Mouse (Mus musculus) midbrain, embryonic 11.5 days (tissue): Measurements from ENCODE around the gene Sgms1. TPM values are rescaled to one million over a fixed set of nuclear protein-coding genes. Genes with fewer than 3 reads are reported as not detected.

Source experiments
- ATAC-seq: fragments of 200-750 bp; cut with Nextera tagmentation; 2 replicates; pipeline ENCODE4 v1.8.0; 2017; ENCODE audit warnings: moderate TSS enrichment, moderate library complexity; ENCODE audit not compliant: low FRiP score
- DNase-seq: peaks from one replicate; pipeline ENCODE4 v3.0.0; 2015; ENCODE audit warnings: low spot score; ENCODE audit errors: missing footprints
- H3K27ac ChIP-seq: fragments of 300-500 bp; sonication (generic); 2 replicates; pipeline ENCODE4 v1.5.1; 2014; ENCODE audit warnings: low read depth, low read length
- H3K27me3 ChIP-seq: fragments of 300-500 bp; sonication (generic); 2 replicates; pipeline ENCODE4 v1.6.1; 2014; ENCODE audit warnings: mild to moderate bottlenecking, low read length, moderate library complexity, mixed read lengths; ENCODE audit not compliant: control insufficient read depth, insufficient read depth
- H3K36me3 ChIP-seq: fragments of 300-500 bp; sonication (generic); 2 replicates; pipeline ENCODE4 v1.6.1; 2014; ENCODE audit warnings: mild to moderate bottlenecking, low read length, moderate library complexity, mixed read lengths; ENCODE audit not compliant: control insufficient read depth, insufficient read depth
- H3K4me1 ChIP-seq: fragments of 300-500 bp; sonication (generic); 2 replicates; pipeline ENCODE4 v1.6.1; 2014; ENCODE audit warnings: low read length; ENCODE audit not compliant: control insufficient read depth, insufficient read depth
- H3K4me2 ChIP-seq: fragments of 300-500 bp; sonication (generic); 2 replicates; pipeline ENCODE4 v1.6.1; 2014; ENCODE audit warnings: mild to moderate bottlenecking, moderate library complexity
- H3K4me3 ChIP-seq: fragments of 300-500 bp; sonication (generic); 2 replicates; pipeline ENCODE4 v1.5.1; 2014; ENCODE audit warnings: low read depth, low read length
- H3K9ac ChIP-seq: fragments of 300-500 bp; sonication (generic); 2 replicates; pipeline ENCODE4 v1.6.1; 2014; ENCODE audit warnings: low read length
- H3K9me3 ChIP-seq: fragments of 300-500 bp; sonication (generic); 2 replicates; pipeline ENCODE4 v1.6.1; 2016; ENCODE audit warnings: low read length; ENCODE audit not compliant: control insufficient read depth
- WGBS: fragments of 180-500 bp; shearing (Covaris S2); extraction: QIAGEN DNeasy Blood & Tissue Kit; methylation state at CpG from one replicate; pipeline ENCODE4 v1.1.7; 2014; 5-methylcytosine and 5-hydroxymethylcytosine counted together
- polyA plus RNA-seq: library from polyadenylated mRNA; unstranded; fragments of >200 nt; fragmentation: Nextera tagmentation; extraction: Ambion mirVana; gene quantifications from 2 replicates; pipeline ENCODE4 v1.2.1, GENCODE M21; 2014

Sgms1 gene
- polyA plus RNA-seq, 1 experiment from 2014 or later: 10.1 TPM

- no peaks in the 10 kb centered on the region; the same call in 1 of the 2 replicates for H3K4me1 ChIP-seq
- WGBS: 79% methylated on average over 7 of the region's 7 CpGs
- no peak overlapping the region for H3K27ac ChIP-seq
- ATAC-seq (no peak), DNase-seq (no peak)
- H3K27me3 ChIP-seq: no peaks in the 10 kb centered on the region
- H3K9me3 ChIP-seq: no peaks in the 10 kb centered on the region
- no peak overlapping the region for H3K9ac ChIP-seq
- no peak overlapping the region for H3K4me3 ChIP-seq
- H3K36me3 ChIP-seq: no peaks in the 10 kb centered on the region
- H3K4me2 ChIP-seq: no peak overlapping the region
These were observed 91.3 kb downstream of the Sgms1 start for GRCm38 (mm10) chr19:32298221-32298620.

DNA sequence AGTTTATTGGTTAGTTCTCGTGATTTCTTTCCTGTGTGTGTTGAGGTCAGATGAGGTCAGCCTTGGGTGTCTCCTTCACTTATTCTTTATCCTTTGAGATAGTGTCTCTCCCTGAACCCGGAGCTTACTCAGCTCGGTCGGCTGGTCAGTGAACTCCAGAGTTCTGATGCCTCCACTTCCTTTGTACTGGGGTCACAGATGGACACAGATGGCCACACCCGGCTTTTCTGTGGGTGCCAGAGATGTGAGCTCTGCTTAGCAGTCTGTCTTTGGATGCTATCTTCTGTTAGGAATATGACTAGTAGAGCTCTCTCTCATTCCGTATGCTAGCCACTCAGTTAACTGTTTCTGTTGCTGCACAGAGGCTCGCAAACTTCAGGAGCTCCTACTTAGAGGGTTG, 92.7 kb downstream of the Sgms1 start:
- DNase-seq: no peak
- H3K27ac ChIP-seq: no peak overlapping the region
- no peaks in the 10 kb centered on the region for H3K9me3 ChIP-seq
- no peak overlapping the region for H3K4me2 ChIP-seq
- H3K9ac ChIP-seq: no peak overlapping the region
- ATAC-seq: no peak
- no peaks in the 10 kb centered on the region for H3K36me3 ChIP-seq
- no peaks in the 10 kb centered on the region for H3K27me3 ChIP-seq
- H3K4me3 ChIP-seq: no peak overlapping the region
- H3K4me1 ChIP-seq: no peaks in the 10 kb centered on the region; the same call in 1 of the 2 replicates
- 88% methylated on average over 7 of the region's 7 CpGs for WGBS

DNA sequence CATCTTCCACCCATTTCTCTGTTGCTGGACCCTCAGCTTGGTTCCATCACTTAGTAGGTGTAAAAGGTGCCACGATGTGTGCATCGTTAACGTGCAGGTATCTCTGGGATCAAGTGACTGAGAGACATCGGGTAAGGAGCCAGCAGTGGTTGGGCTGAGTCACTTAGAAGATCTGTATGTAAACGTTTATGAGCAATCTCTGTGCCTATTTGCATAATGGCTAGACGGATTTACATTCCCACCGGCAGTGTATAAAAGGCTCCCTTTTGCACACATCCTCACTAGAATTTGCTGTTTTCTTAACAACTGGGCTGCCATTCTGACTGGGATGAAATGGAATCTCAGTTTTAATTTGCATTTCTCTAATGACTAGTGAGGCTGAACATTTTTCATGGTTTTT, 93.9 kb downstream of the Sgms1 start:
- Histone ChIP-seq H3K9me3 (no peaks in the 10 kb centered on the region), H3K4me3 (no peak overlapping the region), H3K4me1 (no peaks in the 10 kb centered on the region; the same call in 1 of the 2 replicates), H3K27me3 (no peaks in the 10 kb centered on the region), H3K27ac (no peak overlapping the region), H3K4me2 (no peak overlapping the region), H3K9ac (no peak overlapping the region), H3K36me3 (no peaks in the 10 kb centered on the region)
- WGBS: 79% methylated on average over 7 of the region's 7 CpGs
- DNase-seq (no peak), ATAC-seq (no peak)

DNA sequence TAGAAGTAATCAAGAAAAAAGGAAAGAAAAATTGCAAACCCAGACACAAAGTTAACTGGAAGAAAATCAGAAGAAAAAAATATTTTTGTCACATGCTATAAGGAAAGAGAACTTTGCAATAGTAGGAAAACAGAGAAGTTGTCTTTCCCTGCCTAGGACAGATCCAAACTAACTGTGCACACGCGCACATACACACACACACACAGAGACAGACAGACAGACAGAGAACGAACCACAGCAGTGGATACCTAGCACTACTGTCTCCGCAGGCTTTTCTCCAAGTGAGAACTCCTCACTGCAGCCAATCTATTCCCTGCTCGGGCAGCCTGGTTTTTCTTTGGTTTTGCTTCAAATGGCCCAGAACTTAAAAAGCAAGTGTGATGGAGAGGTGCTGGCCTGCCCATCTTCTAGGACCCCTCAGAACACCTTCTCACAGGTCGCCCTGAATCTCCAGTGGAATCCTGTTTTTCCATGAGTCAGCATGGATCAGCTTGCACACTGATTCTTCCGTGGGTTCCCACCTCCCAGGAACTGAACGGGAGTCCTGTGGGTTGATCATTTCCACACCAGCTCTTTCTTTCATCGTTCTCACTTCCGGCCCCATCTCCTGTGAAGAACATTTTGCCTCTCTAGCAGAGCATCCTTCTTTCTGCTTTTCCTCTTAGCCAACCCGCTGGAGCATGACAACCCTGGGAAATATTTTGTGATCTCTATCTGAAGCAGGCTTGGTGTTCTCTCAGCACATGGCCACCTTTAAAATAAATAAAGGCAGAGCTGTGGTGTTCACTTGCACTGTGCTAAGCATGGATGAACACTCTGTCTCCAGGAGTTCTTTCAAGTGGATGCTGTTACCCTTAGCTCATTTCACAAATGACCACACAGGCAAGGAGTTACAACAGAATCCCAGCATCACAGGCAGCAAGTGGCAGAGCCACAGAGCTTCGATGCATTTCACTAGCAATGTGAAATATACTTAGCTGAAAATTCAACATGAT, 96.4 kb downstream of the Sgms1 start:
- no peak overlapping the region for H3K4me3 ChIP-seq
- 84% methylated on average over 12 of the region's 12 CpGs for WGBS
- no peaks in the 10 kb centered on the region for H3K9me3 ChIP-seq

GRCm38 (mm10) chr19:32292067-32292739, 97.3 kb downstream of the Sgms1 start:
- ATAC-seq: no peak
- Histone ChIP-seq H3K4me3 (no peak overlapping the region), H3K27ac (no peak overlapping the region), H3K4me1 (no peaks in the 10 kb centered on the region; the same call in none of the 2 replicates), H3K36me3 (no peaks in the 10 kb centered on the region), H3K9me3 (no peaks in the 10 kb centered on the region), H3K9ac (no peak overlapping the region), H3K4me2 (no peak overlapping the region), H3K27me3 (no peaks in the 10 kb centered on the region)
- 85% methylated on average over 12 of the region's 12 CpGs for WGBS
- no peak for DNase-seq

More for the DNA sequence above, 96.4 kb downstream of the Sgms1 start:
- no peaks in the 10 kb centered on the region for H3K27me3 ChIP-seq
- no peak overlapping the region for H3K4me2 ChIP-seq
- H3K36me3 ChIP-seq: no peaks in the 10 kb centered on the region
- no peak overlapping the region for H3K9ac ChIP-seq
- no peak overlapping the region for H3K27ac ChIP-seq
- DNase-seq: no peak
- H3K4me1 ChIP-seq: no peaks in the 10 kb centered on the region; the same call in none of the 2 replicates
- no peak for ATAC-seq

- no peaks in the 10 kb centered on the region for H3K36me3 ChIP-seq
- no peak overlapping the region for H3K27ac ChIP-seq
- H3K9ac ChIP-seq: no peak overlapping the region
- no peaks in the 10 kb centered on the region for H3K27me3 ChIP-seq
- no peak overlapping the region for H3K4me3 ChIP-seq
- ATAC-seq: no peak
- 95% methylated on average over 5 of the region's 5 CpGs for WGBS
- H3K4me2 ChIP-seq: no peak overlapping the region
- H3K9me3 ChIP-seq: no peaks in the 10 kb centered on the region
- DNase-seq: no peak
- H3K4me1 ChIP-seq: no peaks in the 10 kb centered on the region; the same call in none of the 2 replicates
These were observed 98.4 kb downstream of the Sgms1 start for GRCm38 (mm10) chr19:32291130-32291529.

DNA sequence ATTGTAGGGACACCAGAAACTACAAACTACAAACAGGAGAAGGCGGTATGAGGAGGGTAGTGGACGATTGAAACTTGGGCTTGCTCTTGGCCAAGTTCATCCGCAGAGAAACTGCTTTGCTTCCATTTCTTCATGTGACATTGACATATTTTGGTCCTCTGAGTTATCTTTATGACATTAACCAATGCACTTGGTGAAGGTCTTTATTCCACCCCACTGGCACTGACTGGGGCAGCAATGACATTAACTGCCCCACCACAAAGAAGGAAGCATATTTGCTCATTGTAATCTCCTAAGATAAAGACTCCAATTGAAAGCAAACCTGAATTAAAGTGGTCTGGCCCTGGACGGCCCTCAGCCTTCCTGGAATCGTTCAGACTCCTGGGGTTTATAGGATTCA, 100.6 kb downstream of the Sgms1 start:
- H3K9me3 ChIP-seq: no peaks in the 10 kb centered on the region
- 79% methylated on average over 5 of the region's 5 CpGs for WGBS
- no peak overlapping the region for H3K9ac ChIP-seq
- no peaks in the 10 kb centered on the region for H3K27me3 ChIP-seq
- DNase-seq: no peak
- H3K27ac ChIP-seq: no peak overlapping the region
- no peak for ATAC-seq
- no peaks in the 10 kb centered on the region for H3K36me3 ChIP-seq
- no peak overlapping the region for H3K4me2 ChIP-seq
- no peaks in the 10 kb centered on the region; the same call in 1 of the 2 replicates for H3K4me1 ChIP-seq
- H3K4me3 ChIP-seq: no peak overlapping the region

DNA sequence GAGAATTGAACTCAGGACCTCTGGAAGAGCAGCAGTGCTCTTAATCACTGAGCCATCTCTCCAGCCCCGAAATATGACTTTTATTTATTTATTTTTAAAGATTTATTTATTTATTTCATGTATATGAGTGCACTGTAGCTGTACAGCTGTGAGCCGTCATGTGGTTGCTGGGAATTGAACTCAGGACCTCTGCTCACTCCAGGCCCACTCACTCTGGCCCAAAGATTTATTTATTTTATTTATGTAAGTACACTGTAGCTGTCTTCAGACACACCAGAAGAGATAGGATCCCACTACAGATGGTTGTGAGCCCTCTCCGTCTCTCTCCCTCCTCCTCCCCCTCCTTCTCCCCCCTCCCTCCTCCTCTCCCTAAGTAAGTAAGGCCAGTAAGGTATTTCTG, 101.7 kb downstream of the Sgms1 start:
- ATAC-seq (no peak), DNase-seq (no peak)
- H3K4me3 ChIP-seq: no peak overlapping the region
- no peak overlapping the region for H3K4me2 ChIP-seq
- 81% methylated on average over 3 of the region's 3 CpGs for WGBS
- H3K27ac ChIP-seq: no peak overlapping the region
- no peaks in the 10 kb centered on the region for H3K36me3 ChIP-seq
- no peaks in the 10 kb centered on the region for H3K9me3 ChIP-seq
- H3K9ac ChIP-seq: no peak overlapping the region
- no peaks in the 10 kb centered on the region for H3K27me3 ChIP-seq
- H3K4me1 ChIP-seq: no peaks in the 10 kb centered on the region; the same call in 1 of the 2 replicates

DNA sequence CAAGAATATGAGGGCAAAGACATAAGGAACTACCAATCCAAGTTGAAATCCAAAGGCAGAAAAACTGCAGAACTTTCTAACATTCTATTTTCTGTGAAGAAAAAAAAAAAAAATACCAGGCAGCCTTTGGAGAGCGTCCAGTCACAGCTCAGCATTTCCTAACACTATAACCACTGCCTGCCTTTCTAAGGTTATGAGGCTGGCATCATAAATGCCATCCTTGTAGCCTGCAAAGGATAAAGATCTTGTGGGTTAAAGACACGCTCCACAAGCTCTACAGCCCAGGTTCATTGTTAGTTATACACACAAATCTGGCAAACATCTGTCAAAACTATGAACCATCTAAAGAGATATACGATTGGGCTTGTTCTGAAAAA, 104.1 kb downstream of the Sgms1 start:
- H3K4me1 ChIP-seq: no peaks in the 10 kb centered on the region; the same call in 1 of the 2 replicates
- ATAC-seq (no peak), DNase-seq (no peak)
- no peak overlapping the region for H3K27ac ChIP-seq
- no peaks in the 10 kb centered on the region for H3K36me3 ChIP-seq
- no peaks in the 10 kb centered on the region for H3K27me3 ChIP-seq
- no peak overlapping the region for H3K9ac ChIP-seq
- WGBS: 89% methylated on average over 3 of the region's 3 CpGs
- H3K4me3 ChIP-seq: no peak overlapping the region
- H3K4me2 ChIP-seq: no peak overlapping the region
- H3K9me3 ChIP-seq: no peaks in the 10 kb centered on the region
